Mouse (Mus musculus): ENCODE results near the gene Zfp12.

DNA sequence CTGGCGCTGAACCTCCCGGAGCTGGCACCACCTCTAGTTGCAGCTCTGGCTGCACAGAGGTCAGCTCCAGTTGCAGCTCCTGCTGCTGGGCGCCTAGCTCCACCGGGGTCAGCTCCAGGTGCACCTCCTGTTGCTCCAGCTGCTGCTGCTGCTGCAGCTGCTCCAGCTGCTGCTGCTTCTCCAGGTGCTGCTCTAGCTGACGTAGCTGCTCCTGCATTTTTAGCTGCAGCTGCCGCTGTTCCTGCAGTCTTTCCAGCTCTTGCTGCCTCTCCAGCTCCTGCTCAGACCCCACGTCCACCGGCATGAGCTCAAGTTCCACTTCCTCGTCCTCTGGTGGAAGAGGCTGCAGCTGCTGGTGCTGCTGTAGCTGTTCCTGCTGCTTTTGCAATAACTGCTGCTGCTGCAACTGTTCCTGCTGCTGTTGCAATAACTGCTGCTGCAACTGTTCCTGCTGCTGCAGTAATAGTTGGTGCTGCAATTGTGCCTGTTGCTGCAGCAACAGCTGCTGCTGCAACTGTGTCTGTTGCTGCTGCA, 53.5 kb downstream of the Zfp12 start:
- TF ChIP-seq ZNF384 (IDR thresholded peaks at IDR 0.05; ENCODE audit: low read depth, low read length) (no peak), HCFC1 (IDR thresholded peaks at IDR 0.05; ENCODE audit: borderline replicate concordance, insufficient read depth, low read length) (no peak)

Data from ES-E14 (cell line).